Mouse (Mus musculus): ENCODE results near the gene Sap30bp. TPM values are rescaled to one million over a fixed set of nuclear protein-coding genes. Genes with fewer than 3 reads are reported as not detected.

Sap30bp gene
- polyA plus RNA-seq, 1 experiment from 2014 or later = 29.2 TPM

- H3K9me3 ChIP-seq (ENCODE audit: control insufficient read depth, low read length) = no peaks in the 10 kb centered on the region
- no peaks in the 10 kb centered on the region for H3K27me3 ChIP-seq (replicated peaks; ENCODE audit: control insufficient read depth, insufficient read depth, low read length)
- no peak overlapping the region for H3K4me2 ChIP-seq (ENCODE audit: low read depth, low read length)
- H3K4me1 ChIP-seq (ENCODE audit: control insufficient read depth, insufficient read depth, low read length) = no peaks in the 10 kb centered on the region
- H3K27ac ChIP-seq (ENCODE audit: low read length) = no peak overlapping the region
- no peak overlapping the region for H3K9ac ChIP-seq (ENCODE audit: low read depth, low read length)
- 0 out of 2 replicates have a peak, but pooled peaks cover 3% of the 10 kb centered on the region for H3K36me3 ChIP-seq (ENCODE audit: control insufficient read depth, insufficient read depth, low read length)
- WGBS = 83% methylated on average over 5 of the region's 5 CpGs
- no peak overlapping the region for H3K4me3 ChIP-seq (ENCODE audit: low read length)
- no peak for ATAC-seq
These were observed 14.0 kb upstream of the Sap30bp start for GRCm38 (mm10) chr11:115919073-115919472.

DNA sequence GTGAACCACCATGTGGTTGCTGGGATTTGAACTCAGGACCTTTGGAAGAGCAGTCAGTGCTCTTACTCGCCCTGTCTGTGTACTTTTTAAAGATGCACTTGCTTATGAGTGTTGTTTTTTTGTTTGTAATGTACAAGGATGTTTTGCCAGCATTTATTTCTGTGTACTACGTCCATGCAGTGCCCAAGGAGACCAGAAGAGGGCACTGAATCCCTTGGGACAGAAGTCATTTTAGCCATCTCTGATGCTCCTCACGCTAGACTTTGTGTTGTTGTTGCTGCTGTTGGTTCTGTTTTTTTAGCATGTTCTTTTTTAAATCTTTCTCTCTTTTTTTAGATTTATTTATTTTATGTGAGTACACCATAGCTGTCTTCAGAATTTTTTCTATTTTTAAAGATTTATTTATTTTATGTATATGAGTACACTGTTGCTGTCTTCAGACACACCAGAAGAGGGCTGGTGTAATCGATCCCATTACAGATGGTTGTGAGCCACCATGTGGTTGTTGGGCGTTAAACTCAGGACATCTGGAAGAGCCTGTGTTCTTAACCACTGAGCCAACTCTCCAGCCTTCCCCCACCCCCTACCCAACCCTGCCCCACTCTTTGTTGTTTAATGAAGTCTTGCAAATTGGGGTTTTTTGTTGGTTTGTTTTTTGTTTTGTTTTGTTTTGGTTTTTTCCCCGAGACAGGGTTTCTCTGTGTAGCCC lies 12.8 kb upstream of the Sap30bp start:
- 43% methylated on average over 6 of the region's 6 CpGs for WGBS
- Histone ChIP-seq H3K4me2 (ENCODE audit: low read depth, low read length) (no peak overlapping the region), H3K36me3 (ENCODE audit: control insufficient read depth, insufficient read depth, low read length) (0 out of 2 replicates have a peak, but pooled peaks cover 3% of the 10 kb centered on the region), H3K9ac (ENCODE audit: low read depth, low read length) (no peak overlapping the region), H3K4me3 (ENCODE audit: low read length) (no peak overlapping the region), H3K27me3 (replicated peaks; ENCODE audit: control insufficient read depth, insufficient read depth, low read length) (no peaks in the 10 kb centered on the region), H3K4me1 (ENCODE audit: control insufficient read depth, insufficient read depth, low read length) (no peaks in the 10 kb centered on the region), H3K27ac (ENCODE audit: low read length) (no peak overlapping the region), H3K9me3 (ENCODE audit: control insufficient read depth, low read length) (no peaks in the 10 kb centered on the region)
- no peak for ATAC-seq

DNA sequence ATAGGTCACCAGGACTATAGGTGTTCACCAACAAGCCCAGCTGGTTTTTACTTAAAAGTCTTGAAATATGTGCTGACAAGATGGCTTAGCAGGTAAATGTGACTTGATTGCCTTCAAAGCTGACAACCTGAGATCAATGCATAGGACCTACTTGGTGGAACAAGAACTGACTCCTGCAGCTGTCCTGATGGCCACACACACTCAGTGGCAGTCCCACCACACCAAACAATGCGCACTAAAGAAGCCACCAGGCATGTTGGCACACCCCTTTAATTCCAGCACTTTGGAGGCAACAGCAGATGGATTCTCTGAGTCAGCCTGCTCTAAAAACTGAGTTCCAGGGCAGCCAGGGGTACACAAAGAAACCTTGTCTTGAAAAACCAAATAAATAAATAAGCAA lies 11.1 kb upstream of the Sap30bp start:
- Histone ChIP-seq H3K36me3 (ENCODE audit: control insufficient read depth, insufficient read depth, low read length) (0 out of 2 replicates have a peak, but pooled peaks cover 6% of the 10 kb centered on the region), H3K27ac (ENCODE audit: low read length) (no peak overlapping the region), H3K4me2 (ENCODE audit: low read depth, low read length) (no peak overlapping the region), H3K4me1 (ENCODE audit: control insufficient read depth, insufficient read depth, low read length) (no peaks in the 10 kb centered on the region), H3K9me3 (ENCODE audit: control insufficient read depth, low read length) (no peaks in the 10 kb centered on the region), H3K27me3 (replicated peaks; ENCODE audit: control insufficient read depth, insufficient read depth, low read length) (no peaks in the 10 kb centered on the region), H3K4me3 (ENCODE audit: low read length) (no peak overlapping the region), H3K9ac (ENCODE audit: low read depth, low read length) (no peak overlapping the region)
- no peak for ATAC-seq
- 95% methylated on average over 1 of the region's 1 CpGs for WGBS

- ATAC-seq = no peak
- H3K27me3 ChIP-seq (replicated peaks; ENCODE audit: control insufficient read depth, insufficient read depth, low read length) = no peaks in the 10 kb centered on the region
These were observed 4.1 kb upstream of the Sap30bp start for GRCm38 (mm10) chr11:115929031-115929430.

DNA sequence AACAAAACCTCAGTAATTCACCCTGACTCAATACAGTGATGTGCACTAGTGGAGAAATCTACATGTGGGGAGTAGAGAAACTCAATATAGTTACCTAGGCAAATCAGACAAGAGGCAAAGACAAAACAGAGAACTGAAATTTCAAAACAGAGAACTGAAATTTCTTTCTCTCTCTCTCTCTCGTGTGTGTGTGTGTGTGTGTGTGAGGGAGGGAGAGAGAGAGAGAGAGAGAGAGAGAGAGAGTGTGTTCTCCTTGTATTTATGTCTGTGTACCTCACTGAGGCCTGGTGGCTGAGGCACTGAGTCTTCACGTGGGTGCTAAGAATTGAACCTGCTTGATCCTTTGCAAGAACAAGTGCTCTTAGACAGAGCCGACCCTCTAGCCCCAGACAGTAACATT lies 3.3 kb upstream of the Sap30bp start:
- Histone ChIP-seq H3K36me3 (ENCODE audit: control insufficient read depth, insufficient read depth, low read length) (peaks cover 3% of the 10 kb centered on the region; the same call in 1 of the 2 replicates), H3K4me1 (ENCODE audit: control insufficient read depth, insufficient read depth, low read length) (peaks cover 14% of the 10 kb centered on the region), H3K4me3 (ENCODE audit: low read length) (no peak overlapping the region), H3K27ac (ENCODE audit: low read length) (no peak overlapping the region), H3K9ac (ENCODE audit: low read depth, low read length) (no peak overlapping the region), H3K9me3 (ENCODE audit: control insufficient read depth, low read length) (no peaks in the 10 kb centered on the region), H3K27me3 (replicated peaks; ENCODE audit: control insufficient read depth, insufficient read depth, low read length) (no peaks in the 10 kb centered on the region), H3K4me2 (ENCODE audit: low read depth, low read length) (no peak overlapping the region)
- WGBS = 68% methylated on average over 3 of the region's 3 CpGs
- no peak for ATAC-seq

More at GRCm38 (mm10) chr11:115929031-115929430, 4.1 kb upstream of the Sap30bp start:
- H3K4me1 ChIP-seq (ENCODE audit: control insufficient read depth, insufficient read depth, low read length) = peaks cover 6% of the 10 kb centered on the region
- no peak overlapping the region for H3K4me3 ChIP-seq (ENCODE audit: low read length)
- H3K9ac ChIP-seq (ENCODE audit: low read depth, low read length) = no peak overlapping the region
- no peak overlapping the region for H3K27ac ChIP-seq (ENCODE audit: low read length)
- no peak overlapping the region for H3K4me2 ChIP-seq (ENCODE audit: low read depth, low read length)
- 86% methylated on average over 8 of the region's 8 CpGs for WGBS
- peaks cover 3% of the 10 kb centered on the region; the same call in 1 of the 2 replicates for H3K36me3 ChIP-seq (ENCODE audit: control insufficient read depth, insufficient read depth, low read length)
- no peaks in the 10 kb centered on the region for H3K9me3 ChIP-seq (ENCODE audit: control insufficient read depth, low read length)

- Histone ChIP-seq H3K4me2 (ENCODE audit: low read depth, low read length) (no peak overlapping the region), H3K9ac (ENCODE audit: low read depth, low read length) (no peak overlapping the region), H3K27ac (ENCODE audit: low read length) (no peak overlapping the region), H3K9me3 (ENCODE audit: control insufficient read depth, low read length) (no peaks in the 10 kb centered on the region), H3K27me3 (replicated peaks; ENCODE audit: control insufficient read depth, insufficient read depth, low read length) (no peaks in the 10 kb centered on the region), H3K4me3 (ENCODE audit: low read length) (no peak overlapping the region), H3K36me3 (ENCODE audit: control insufficient read depth, insufficient read depth, low read length) (peaks cover 3% of the 10 kb centered on the region; the same call in 1 of the 2 replicates), H3K4me1 (ENCODE audit: control insufficient read depth, insufficient read depth, low read length) (peaks cover 15% of the 10 kb centered on the region)
- no peak for ATAC-seq
- 72% methylated on average over 3 of the region's 3 CpGs for WGBS
These were observed 1.8 kb upstream of the Sap30bp start for GRCm38 (mm10) chr11:115931235-115931634.

GRCm38 (mm10) chr11:115933747-115934110 lies 647 bp downstream of the Sap30bp start:
- peak overlapping the region; percentile 85 for H3K4me2 ChIP-seq (ENCODE audit: low read depth, low read length)
- H3K9me3 ChIP-seq (ENCODE audit: control insufficient read depth, low read length) = no peaks in the 10 kb centered on the region
- under 1% methylated on average over 16 of the region's 16 CpGs for WGBS
- H3K9ac ChIP-seq (ENCODE audit: low read depth, low read length) = peak overlapping the region; percentile 85
- H3K27ac ChIP-seq (ENCODE audit: low read length) = no peak overlapping the region
- H3K27me3 ChIP-seq (replicated peaks; ENCODE audit: control insufficient read depth, insufficient read depth, low read length) = no peaks in the 10 kb centered on the region
- H3K36me3 ChIP-seq (ENCODE audit: control insufficient read depth, insufficient read depth, low read length) = no peaks in the 10 kb centered on the region; the same call in 1 of the 2 replicates
- ATAC-seq = peak; percentile 59
- H3K4me3 ChIP-seq (ENCODE audit: low read length) = peak overlapping the region; percentile 71
- peaks cover 15% of the 10 kb centered on the region for H3K4me1 ChIP-seq (ENCODE audit: control insufficient read depth, insufficient read depth, low read length)

- Histone ChIP-seq H3K4me3 (ENCODE audit: low read length) (no peak overlapping the region), H3K4me1 (ENCODE audit: control insufficient read depth, insufficient read depth, low read length) (peaks cover under 1% of the 10 kb centered on the region), H3K4me2 (ENCODE audit: low read depth, low read length) (no peak overlapping the region), H3K36me3 (ENCODE audit: control insufficient read depth, insufficient read depth, low read length) (peaks cover 4% of the 10 kb centered on the region; the same call in 1 of the 2 replicates), H3K9ac (ENCODE audit: low read depth, low read length) (no peak overlapping the region), H3K9me3 (ENCODE audit: control insufficient read depth, low read length) (no peaks in the 10 kb centered on the region), H3K27ac (ENCODE audit: low read length) (no peak overlapping the region), H3K27me3 (replicated peaks; ENCODE audit: control insufficient read depth, insufficient read depth, low read length) (no peaks in the 10 kb centered on the region)
- no peak; the same call in 1 of the 2 replicates for ATAC-seq
- WGBS = 34% methylated on average over 6 of the region's 6 CpGs
These were observed 6.7 kb downstream of the Sap30bp start for GRCm38 (mm10) chr11:115939690-115940329.

- ATAC-seq = no peak
- H3K9ac ChIP-seq (ENCODE audit: low read depth, low read length) = no peak overlapping the region
- H3K4me1 ChIP-seq (ENCODE audit: control insufficient read depth, insufficient read depth, low read length) = no peaks in the 10 kb centered on the region
- H3K4me3 ChIP-seq (ENCODE audit: low read length) = no peak overlapping the region
- no peaks in the 10 kb centered on the region for H3K9me3 ChIP-seq (ENCODE audit: control insufficient read depth, low read length)
- H3K36me3 ChIP-seq (ENCODE audit: control insufficient read depth, insufficient read depth, low read length) = peaks cover 4% of the 10 kb centered on the region; the same call in 1 of the 2 replicates
- H3K27ac ChIP-seq (ENCODE audit: low read length) = no peak overlapping the region
- WGBS = 83% methylated on average over 7 of the region's 7 CpGs
- no peak overlapping the region for H3K4me2 ChIP-seq (ENCODE audit: low read depth, low read length)
- H3K27me3 ChIP-seq (replicated peaks; ENCODE audit: control insufficient read depth, insufficient read depth, low read length) = no peaks in the 10 kb centered on the region
These were observed 8.9 kb downstream of the Sap30bp start for GRCm38 (mm10) chr11:115941980-115942379.

Measured in intestine, embryonic 16.5 days (tissue).